Comparison of ENCODE assay signal across 8 mouse cellular contexts in genomic region chr17:35003022-35003838, GRCm38 (mm10). TPM values are rescaled to one million over a fixed set of nuclear protein-coding genes. Genes with fewer than 3 reads are reported as not detected.
DNase-seq lines count a peak whose midpoint lies in the region; ATAC-seq and TF ChIP-seq lines count a peak whose summit lies in the region.

No protein-coding gene starts in this region.

- WGBS in kidney, embryonic 14.5 days: 50% methylated on average over 9 of the region's 9 CpGs
- whole genome bisulfite sequencing in kidney, adult 2 months: 60% methylated on average over 9 of the region's 9 CpGs
- WGBS in hindbrain, embryonic 12.5 days: 80% methylated on average over 9 of the region's 9 CpGs
- 83% methylated on average over 9 of the region's 9 CpGs for WGBS in midbrain, embryonic 12.5 days

- peak overlapping the region; percentile 86; the same call in 1 of the 2 replicates for H3K9ac ChIP-seq in kidney, embryonic 14.5 days (ENCODE audit: low read depth, low read length)
- peak overlapping the region; percentile 96; the same call in 1 of the 2 replicates for H3K9ac ChIP-seq in hindbrain, embryonic 12.5 days
- peak overlapping the region; percentile 93 for H3K9ac ChIP-seq in midbrain, embryonic 12.5 days (replicated peaks)

- DNase-seq in kidney, adult 2 months: no peak
- DNase-seq in R1 (ENCODE audit: low read depth, low spot score): peak; percentile 51
- no peak for DNase-seq in adrenal gland, postnatal 4 days (ENCODE audit: low spot score in 2 of 2)
- no peak for DNase-seq in urinary bladder, adult 18-20 months (ENCODE audit: low spot score in 2 of 2)
- no peak for DNase-seq in cerebellum, adult 8-10 months

- H3K4me3 ChIP-seq in kidney, embryonic 14.5 days (ENCODE audit: low read length): peak overlapping the region; percentile 95
- H3K4me3 ChIP-seq in kidney, adult 2 months (ENCODE audit: insufficient read depth, low read depth, low read length): no peak overlapping the region
- no peak overlapping the region for H3K4me3 ChIP-seq in hindbrain, embryonic 12.5 days
- H3K4me3 ChIP-seq in midbrain, embryonic 12.5 days: 0 out of 2 replicates have a peak overlapping the region, but pooled peaks have one; percentile 10

- peaks cover 47% of the 10 kb centered on the region for H3K36me3 ChIP-seq in kidney, embryonic 14.5 days (ENCODE audit: control insufficient read depth, insufficient read depth, low read length)
- no peaks in the 10 kb centered on the region for H3K36me3 ChIP-seq in kidney, adult 2 months (ENCODE audit: control insufficient read depth, insufficient read depth, low read length)
- peaks cover 40% of the 10 kb centered on the region for H3K36me3 ChIP-seq in hindbrain, embryonic 12.5 days
- H3K36me3 ChIP-seq in midbrain, embryonic 12.5 days: peaks cover 49% of the 10 kb centered on the region

- no peak for TF ChIP-seq CTCF in kidney, adult 2 months (conservative IDR thresholded peaks at IDR 0.05; ENCODE audit: insufficient read depth, insufficient read length, low read depth, low read length)

- H3K4me2 ChIP-seq in kidney, embryonic 14.5 days (replicated peaks; ENCODE audit: low read depth, low read length): peak overlapping the region; percentile 97
- peak overlapping the region; percentile 100 for H3K4me2 ChIP-seq in hindbrain, embryonic 12.5 days (replicated peaks)
- H3K4me2 ChIP-seq in midbrain, embryonic 12.5 days (replicated peaks): peak overlapping the region; percentile 100

- peaks cover 28% of the 10 kb centered on the region for H3K4me1 ChIP-seq in kidney, embryonic 14.5 days (ENCODE audit: control insufficient read depth, insufficient read depth, low read length)
- H3K4me1 ChIP-seq in kidney, adult 2 months (ENCODE audit: control insufficient read depth, insufficient read depth, low read length): no peaks in the 10 kb centered on the region
- H3K4me1 ChIP-seq in hindbrain, embryonic 12.5 days: peaks cover 38% of the 10 kb centered on the region
- peaks cover 41% of the 10 kb centered on the region for H3K4me1 ChIP-seq in midbrain, embryonic 12.5 days

- H3K27me3 ChIP-seq in kidney, embryonic 14.5 days (ENCODE audit: control insufficient read depth, insufficient read depth, low read length): no peaks in the 10 kb centered on the region
- no peaks in the 10 kb centered on the region for H3K27me3 ChIP-seq in kidney, adult 2 months (replicated peaks; ENCODE audit: control insufficient read depth, insufficient read depth, low read length)
- H3K27me3 ChIP-seq in hindbrain, embryonic 12.5 days: no peaks in the 10 kb centered on the region
- no peaks in the 10 kb centered on the region for H3K27me3 ChIP-seq in midbrain, embryonic 12.5 days

- H3K9me3 ChIP-seq in kidney, embryonic 14.5 days (ENCODE audit: control insufficient read depth, low read length): no peaks in the 10 kb centered on the region
- no peaks in the 10 kb centered on the region for H3K9me3 ChIP-seq in hindbrain, embryonic 12.5 days (replicated peaks)
- no peaks in the 10 kb centered on the region for H3K9me3 ChIP-seq in midbrain, embryonic 12.5 days

- ATAC-seq in kidney, embryonic 14.5 days (ENCODE audit: low FRiP score, low TSS enrichment): no peak
- ATAC-seq in hindbrain, embryonic 12.5 days (ENCODE audit: low FRiP score): no peak
- no peak for ATAC-seq in midbrain, embryonic 12.5 days (ENCODE audit: low FRiP score, low read depth)

- H3K27ac ChIP-seq in kidney, embryonic 14.5 days (ENCODE audit: low read depth, low read length): no peak overlapping the region
- H3K27ac ChIP-seq in kidney, adult 2 months (ENCODE audit: insufficient read depth, low read depth, low read length): no peak overlapping the region
- no peak overlapping the region for H3K27ac ChIP-seq in hindbrain, embryonic 12.5 days
- no peak overlapping the region for H3K27ac ChIP-seq in midbrain, embryonic 12.5 days (replicated peaks)

- no peak for TF ChIP-seq POLR2A in kidney, adult 2 months (IDR thresholded peaks at IDR 0.05; ENCODE audit: low read depth, low read length)

RNA-seq across cellular contexts. Expression of gene Vars, which starts 2.4 kb away (rescaled TPM):
- polyA plus RNA-seq in kidney, embryonic 14.5 days (2014; fragmentation: Nextera tagmentation; extraction: Ambion mirVana): 96.4 and 137 TPM in 2 replicates
- polyA plus RNA-seq in kidney, adult 2 months (2012; rRNA removed): 52.5 and 64.5 TPM in 2 replicates
- 109 and 110 TPM in 2 replicates for polyA plus RNA-seq in hindbrain, embryonic 12.5 days (2016; fragmentation: Nextera tagmentation; extraction: Ambion mirVana)
- polyA plus RNA-seq in midbrain, embryonic 12.5 days (2016; fragmentation: Nextera tagmentation; extraction: Ambion mirVana): 139 and 142 TPM in 2 replicates
- total RNA-seq in adrenal gland, postnatal 4 days (2021): 10 to 100 TPM; 77.9 to 89.1 TPM

RNA-seq across cellular contexts. Expression of gene Vwa7, which starts 13.1 kb away (rescaled TPM):
- polyA plus RNA-seq in kidney, embryonic 14.5 days (2014; fragmentation: Nextera tagmentation; extraction: Ambion mirVana): 0.13 and 0.28 TPM in 2 replicates
- polyA plus RNA-seq in kidney, adult 2 months (2012; rRNA removed): 0.80 and 0.89 TPM in 2 replicates
- 0.12 and 0.20 TPM in 2 replicates for polyA plus RNA-seq in hindbrain, embryonic 12.5 days (2016; fragmentation: Nextera tagmentation; extraction: Ambion mirVana)
- polyA plus RNA-seq in midbrain, embryonic 12.5 days (2016; fragmentation: Nextera tagmentation; extraction: Ambion mirVana): 0.14 and 0.23 TPM in 2 replicates
- 1 to 10 TPM; 1.2 to 1.5 TPM for total RNA-seq in adrenal gland, postnatal 4 days (2021)

RNA-seq across cellular contexts. Expression of gene Lsm2, which starts 21.6 kb away (rescaled TPM):
- polyA plus RNA-seq in kidney, embryonic 14.5 days (2014; fragmentation: Nextera tagmentation; extraction: Ambion mirVana): 240 and 246 TPM in 2 replicates
- 70.2 and 88.2 TPM in 2 replicates for polyA plus RNA-seq in kidney, adult 2 months (2012; rRNA removed)
- 128 and 158 TPM in 2 replicates for polyA plus RNA-seq in hindbrain, embryonic 12.5 days (2016; fragmentation: Nextera tagmentation; extraction: Ambion mirVana)
- polyA plus RNA-seq in midbrain, embryonic 12.5 days (2016; fragmentation: Nextera tagmentation; extraction: Ambion mirVana): 188 and 202 TPM in 2 replicates
- total RNA-seq in adrenal gland, postnatal 4 days (2021): 10 to 100 TPM; 50.5 to 54.8 TPM

RNA-seq across cellular contexts. Expression of gene Sapcd1, which starts 24.6 kb away (rescaled TPM):
- 6.6 and 10.9 TPM in 2 replicates for polyA plus RNA-seq in kidney, embryonic 14.5 days (2014; fragmentation: Nextera tagmentation; extraction: Ambion mirVana)
- polyA plus RNA-seq in kidney, adult 2 months (2012; rRNA removed): 0.69 and 0.77 TPM in 2 replicates
- polyA plus RNA-seq in hindbrain, embryonic 12.5 days (2016; fragmentation: Nextera tagmentation; extraction: Ambion mirVana): 2.4 and 3.6 TPM in 2 replicates
- 5.2 and 6.8 TPM in 2 replicates for polyA plus RNA-seq in midbrain, embryonic 12.5 days (2016; fragmentation: Nextera tagmentation; extraction: Ambion mirVana)
- total RNA-seq in adrenal gland, postnatal 4 days (2021): 1 to 10 TPM; 3.8 to 4.1 TPM

RNA-seq across cellular contexts. Expression of gene Hspa1l, which starts 30.7 kb away (rescaled TPM):
- polyA plus RNA-seq in kidney, embryonic 14.5 days (2014; fragmentation: Nextera tagmentation; extraction: Ambion mirVana): 0.79 and 1.3 TPM in 2 replicates
- 0.33 and 0.58 TPM in 2 replicates for polyA plus RNA-seq in kidney, adult 2 months (2012; rRNA removed)
- 1.3 TPM in 2 replicates for polyA plus RNA-seq in hindbrain, embryonic 12.5 days (2016; fragmentation: Nextera tagmentation; extraction: Ambion mirVana)
- 1.1 and 1.7 TPM in 2 replicates for polyA plus RNA-seq in midbrain, embryonic 12.5 days (2016; fragmentation: Nextera tagmentation; extraction: Ambion mirVana)
- 1 to 10 TPM in 1 of 2 experiments, under 1 TPM in 1; 0.39 to 1.3 TPM for total RNA-seq in adrenal gland, postnatal 4 days (2021)

Comparison
In these comparisons a context has a peak if more than half of its experiments do, and no peak if none do; other contexts are left out.
1. H3K4me3 ChIP-seq: peak in kidney, embryonic 14.5 days (single experiment) and midbrain, embryonic 12.5 days (single experiment); none in kidney, adult 2 months (single experiment) and hindbrain, embryonic 12.5 days (single experiment).
2. Peak in every context shown above with its lines, with median percentiles within 50 percentile points of each other: H3K4me2 ChIP-seq and H3K9ac ChIP-seq.